Mouse (Mus musculus): Measurements from ENCODE around the gene Peli3.

- TF ChIP-seq EP300 (IDR thresholded peaks at IDR 0.05; ENCODE audit: low read depth in 1 of 2, low read length in 2 of 2) (no peak), NRF1 (IDR thresholded peaks at IDR 0.05; ENCODE audit: insufficient read depth, low read depth, low read length, poor library complexity, severe bottlenecking) (no peak), CTCF (IDR thresholded peaks at IDR 0.05 in 2 of 3, conservative IDR thresholded peaks at IDR 0.05 in 1 of 3; ENCODE audit: control insufficient read depth in 1 of 3, insufficient read depth in 1 of 3, low read depth in 2 of 3, low read length in 3 of 3, poor library complexity in 1 of 3, severe bottlenecking in 1 of 3) (no peak), USF1 (IDR thresholded peaks at IDR 0.05; ENCODE audit: low read depth, low read length) (no peak), ZNF384 (IDR thresholded peaks at IDR 0.05; ENCODE audit: low read depth, low read length) (no peak), POLR2A (IDR thresholded peaks at IDR 0.05; ENCODE audit: control insufficient read depth in 1 of 2, insufficient read depth in 1 of 2, low read depth in 1 of 2, low read length in 2 of 2, poor library complexity in 1 of 2) (no peak), CHD2 (IDR thresholded peaks at IDR 0.05; ENCODE audit: low read length) (no peak), MAFK (IDR thresholded peaks at IDR 0.05; ENCODE audit: borderline replicate concordance, low read depth, low read length) (no peak), RAD21 (IDR thresholded peaks at IDR 0.05; ENCODE audit: low read depth, low read length) (no peak), POLR2AphosphoS5 (IDR thresholded peaks at IDR 0.05; ENCODE audit: borderline replicate concordance, low read depth, low read length) (no peak)
These were observed 5.2 kb downstream of the Peli3 start for GRCm38 (mm10) chr19:4937444-4938310.

All from MEL (cell line).